Mouse (Mus musculus): ENCODE results near the gene Ovol1. TPM values are rescaled to one million over a fixed set of nuclear protein-coding genes. Genes with fewer than 3 reads are reported as not detected.
A peak's percentile ranks its signal among the peaks of the same experiment; 100 is the strongest.

Gene Ovol1
- polyA plus RNA-seq, 1 experiment = 8.5 TPM

DNA sequence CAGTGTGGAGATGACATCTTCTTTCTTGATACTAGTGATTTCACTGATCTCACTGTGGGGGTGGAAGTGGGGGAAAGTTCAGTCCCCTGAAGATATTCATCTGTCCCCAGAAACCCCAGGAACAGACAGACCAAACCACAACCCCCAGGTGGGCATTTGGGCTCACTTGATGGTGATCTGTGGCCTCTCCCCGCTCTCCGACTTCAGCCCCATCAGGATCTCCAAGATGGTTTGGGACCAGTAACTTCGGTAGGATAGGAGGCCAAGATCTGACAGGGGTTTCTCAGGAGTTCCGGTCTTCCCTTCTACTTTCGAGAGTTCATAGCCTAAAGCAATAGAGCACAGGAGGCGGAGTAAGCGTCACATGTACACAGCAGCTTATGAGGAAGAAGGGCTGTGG, 43.2 kb upstream of the Ovol1 start:
- Histone ChIP-seq H3K27ac (ENCODE audit: control insufficient read depth, insufficient read depth, low read depth, low read length) (no peak overlapping the region), H3K4me1 (ENCODE audit: control insufficient read depth, insufficient read depth, low read length) (peaks cover 12% of the 10 kb centered on the region), H3K27me3 (ENCODE audit: control insufficient read depth, insufficient read depth, low read length) (no peaks in the 10 kb centered on the region), H3K36me3 (ENCODE audit: control insufficient read depth, insufficient read depth, low read length) (peaks cover 6% of the 10 kb centered on the region), H3K4me3 (ENCODE audit: control insufficient read depth, low read depth, low read length) (no peak overlapping the region)
- no peak for TF ChIP-seq CTCF (IDR thresholded peaks at IDR 0.05; ENCODE audit: control insufficient read depth, insufficient read depth, insufficient replicate concordance, low read depth, low read length)
- TF ChIP-seq POLR2A (IDR thresholded peaks at IDR 0.05; ENCODE audit: control insufficient read depth, low read depth, low read length) = no peak

DNA sequence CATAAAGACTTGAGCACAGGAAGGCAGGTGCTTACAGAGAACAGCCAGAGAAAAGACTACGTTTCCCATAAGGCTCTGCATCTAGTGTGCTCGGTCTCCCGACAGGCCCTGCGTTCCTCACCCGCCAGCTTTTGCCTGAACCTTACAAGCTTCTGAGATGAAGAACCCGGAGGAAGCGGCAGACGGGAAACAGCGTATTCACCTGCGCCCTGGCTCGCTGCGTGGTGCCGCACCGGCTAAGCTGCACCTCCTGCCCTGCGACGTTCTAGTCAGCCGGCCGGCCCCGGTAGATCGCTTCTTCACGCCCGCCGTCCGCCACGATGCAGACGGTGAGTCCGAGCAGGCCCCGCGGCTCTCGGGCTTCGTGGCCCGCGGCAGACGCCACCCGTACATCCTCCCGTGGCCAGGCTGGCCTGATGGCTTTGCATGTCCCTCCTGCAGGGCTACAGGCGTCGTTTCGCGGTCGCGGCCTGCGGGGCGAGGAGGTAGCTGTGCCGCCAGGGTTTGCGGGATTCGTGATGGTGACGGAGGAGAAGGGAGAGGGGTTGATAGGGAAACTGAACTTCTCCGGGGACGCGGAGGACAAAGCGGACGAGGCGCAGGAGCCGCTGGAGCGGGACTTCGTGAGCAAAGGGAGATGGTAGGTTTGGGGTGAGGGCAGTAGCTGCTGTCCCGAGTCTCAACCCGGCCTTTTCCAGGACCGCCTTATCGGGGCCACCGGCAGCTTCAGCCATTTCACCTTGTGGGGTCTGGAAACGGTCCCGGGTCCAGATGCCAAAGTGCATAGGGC, 41.5 kb upstream of the Ovol1 start, which contains the start of gene Rnaseh2c:
TSS of gene Rnaseh2c (plus strand) at position 122 of the 790 bp plus-strand sequence.
- Histone ChIP-seq H3K4me1 (ENCODE audit: control insufficient read depth, insufficient read depth, low read length) (peaks cover 12% of the 10 kb centered on the region), H3K27me3 (ENCODE audit: control insufficient read depth, insufficient read depth, low read length) (no peaks in the 10 kb centered on the region), H3K27ac (ENCODE audit: control insufficient read depth, insufficient read depth, low read depth, low read length) (peak within 1 kb of the TSS; percentile 79), H3K4me3 (ENCODE audit: control insufficient read depth, low read depth, low read length) (peak within 1 kb of the TSS; percentile 87), H3K36me3 (ENCODE audit: control insufficient read depth, insufficient read depth, low read length) (peaks cover 6% of the 10 kb centered on the region)
- TF ChIP-seq POLR2A (IDR thresholded peaks at IDR 0.05; ENCODE audit: control insufficient read depth, low read depth, low read length) (peak; percentile 60), CTCF (IDR thresholded peaks at IDR 0.05; ENCODE audit: control insufficient read depth, insufficient read depth, insufficient replicate concordance, low read depth, low read length) (no peak)

DNA sequence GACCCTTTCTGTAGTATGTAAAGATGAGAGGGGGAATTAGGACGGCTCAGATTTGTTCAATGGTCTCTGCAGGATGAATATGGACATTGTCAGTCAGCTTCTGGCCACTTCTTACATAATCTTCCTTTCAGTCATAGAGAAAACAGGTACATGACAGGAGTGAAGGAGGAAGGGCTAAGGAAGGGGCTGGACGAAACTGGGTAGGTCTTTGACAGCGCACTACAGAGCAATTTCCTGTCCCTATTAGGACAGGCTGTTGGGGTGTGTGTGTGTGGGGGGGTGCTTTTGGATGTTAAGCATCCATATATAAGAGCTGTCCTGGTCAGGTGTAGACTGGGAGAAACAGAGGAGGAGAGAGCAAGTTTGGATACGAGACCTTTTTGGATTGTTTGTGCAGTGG, 38.8 kb upstream of the Ovol1 start:
- no peak for TF ChIP-seq CTCF (IDR thresholded peaks at IDR 0.05; ENCODE audit: control insufficient read depth, insufficient read depth, insufficient replicate concordance, low read depth, low read length)
- TF ChIP-seq POLR2A (IDR thresholded peaks at IDR 0.05; ENCODE audit: control insufficient read depth, low read depth, low read length) = no peak
- no peak overlapping the region for H3K27ac ChIP-seq (ENCODE audit: control insufficient read depth, insufficient read depth, low read depth, low read length)
- no peaks in the 10 kb centered on the region for H3K27me3 ChIP-seq (ENCODE audit: control insufficient read depth, insufficient read depth, low read length)
- H3K4me3 ChIP-seq (ENCODE audit: control insufficient read depth, low read depth, low read length) = no peak overlapping the region
- H3K4me1 ChIP-seq (ENCODE audit: control insufficient read depth, insufficient read depth, low read length) = peaks cover 12% of the 10 kb centered on the region
- H3K36me3 ChIP-seq (ENCODE audit: control insufficient read depth, insufficient read depth, low read length) = no peaks in the 10 kb centered on the region; the same call in 1 of the 2 replicates

DNA sequence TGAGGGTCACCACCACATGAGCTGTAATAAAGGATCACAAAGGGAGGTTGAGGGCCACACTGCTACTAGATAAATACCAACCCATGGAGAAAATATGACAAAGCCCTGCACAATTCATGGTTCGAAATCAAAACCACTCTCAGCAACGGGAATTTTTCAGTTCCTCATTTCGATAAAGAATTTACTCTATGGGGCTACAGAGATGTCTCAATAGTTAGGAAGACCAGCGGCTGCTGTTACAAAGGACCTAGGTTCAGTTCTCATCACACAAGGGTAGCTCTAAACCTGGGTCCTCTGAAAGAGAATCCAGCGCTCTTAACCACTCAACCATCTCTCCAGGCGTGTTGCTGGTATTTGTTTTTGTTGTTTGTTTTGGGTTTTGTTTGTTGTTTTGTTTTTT, 31.4 kb upstream of the Ovol1 start:
- no peaks in the 10 kb centered on the region for H3K27me3 ChIP-seq (ENCODE audit: control insufficient read depth, insufficient read depth, low read length)
- no peak overlapping the region for H3K27ac ChIP-seq (ENCODE audit: control insufficient read depth, insufficient read depth, low read depth, low read length)
- no peaks in the 10 kb centered on the region for H3K36me3 ChIP-seq (ENCODE audit: control insufficient read depth, insufficient read depth, low read length)
- H3K4me3 ChIP-seq (ENCODE audit: control insufficient read depth, low read depth, low read length) = no peak overlapping the region
- no peaks in the 10 kb centered on the region for H3K4me1 ChIP-seq (ENCODE audit: control insufficient read depth, insufficient read depth, low read length)
- TF ChIP-seq POLR2A (IDR thresholded peaks at IDR 0.05; ENCODE audit: control insufficient read depth, low read depth, low read length) (no peak), CTCF (IDR thresholded peaks at IDR 0.05; ENCODE audit: control insufficient read depth, insufficient read depth, insufficient replicate concordance, low read depth, low read length) (no peak)

DNA sequence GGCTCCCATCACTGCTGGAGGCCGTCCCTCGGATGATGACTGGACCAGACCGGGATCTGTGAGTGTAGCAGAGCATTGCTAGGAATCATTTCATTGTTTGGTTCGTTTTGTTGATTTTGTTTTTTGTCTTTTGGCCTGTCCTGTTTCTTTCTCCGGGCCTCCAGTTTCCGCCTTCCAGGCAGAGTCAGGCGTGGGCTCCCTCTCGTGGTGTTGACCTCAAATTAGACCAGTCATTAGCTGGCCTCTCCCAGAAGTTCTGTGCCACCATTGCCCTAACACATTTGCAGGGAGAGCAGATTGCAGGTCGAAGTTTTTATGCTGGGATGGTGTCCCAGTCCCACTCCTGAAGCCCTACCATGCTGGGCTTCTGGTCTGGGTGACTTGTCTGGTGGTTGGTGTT, 28.7 kb upstream of the Ovol1 start:
- Histone ChIP-seq H3K27me3 (ENCODE audit: control insufficient read depth, insufficient read depth, low read length) (no peaks in the 10 kb centered on the region), H3K4me3 (ENCODE audit: control insufficient read depth, low read depth, low read length) (no peak overlapping the region), H3K36me3 (ENCODE audit: control insufficient read depth, insufficient read depth, low read length) (no peaks in the 10 kb centered on the region), H3K4me1 (ENCODE audit: control insufficient read depth, insufficient read depth, low read length) (peaks cover 2% of the 10 kb centered on the region; the same call in 1 of the 2 replicates), H3K27ac (ENCODE audit: control insufficient read depth, insufficient read depth, low read depth, low read length) (no peak overlapping the region)
- no peak for TF ChIP-seq CTCF (IDR thresholded peaks at IDR 0.05; ENCODE audit: control insufficient read depth, insufficient read depth, insufficient replicate concordance, low read depth, low read length)
- no peak for TF ChIP-seq POLR2A (IDR thresholded peaks at IDR 0.05; ENCODE audit: control insufficient read depth, low read depth, low read length)

DNA sequence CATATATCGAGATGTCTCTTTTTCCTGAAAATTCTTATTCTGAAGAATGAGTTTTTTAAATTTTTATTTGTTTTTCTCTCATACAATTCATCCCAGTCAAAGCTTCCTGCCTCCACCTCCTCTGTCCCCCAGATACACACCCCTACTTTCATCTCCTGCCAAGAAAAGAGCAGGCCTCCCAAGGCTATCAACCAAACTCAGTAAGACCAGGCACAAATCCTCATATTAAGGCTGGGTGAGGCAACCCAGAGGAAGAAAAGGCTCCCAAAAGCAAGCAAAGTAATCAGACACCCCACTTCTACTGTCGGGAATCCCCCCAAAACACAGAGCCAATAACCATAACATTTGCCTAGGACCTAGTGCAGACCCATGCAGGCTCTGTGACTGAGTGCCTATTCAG, 21.5 kb upstream of the Ovol1 start:
- Histone ChIP-seq H3K4me1 (ENCODE audit: control insufficient read depth, insufficient read depth, low read length) (peaks cover 2% of the 10 kb centered on the region; the same call in 1 of the 2 replicates), H3K27ac (ENCODE audit: control insufficient read depth, insufficient read depth, low read depth, low read length) (no peak overlapping the region), H3K36me3 (ENCODE audit: control insufficient read depth, insufficient read depth, low read length) (no peaks in the 10 kb centered on the region), H3K27me3 (ENCODE audit: control insufficient read depth, insufficient read depth, low read length) (no peaks in the 10 kb centered on the region), H3K4me3 (ENCODE audit: control insufficient read depth, low read depth, low read length) (no peak overlapping the region)
- no peak for TF ChIP-seq CTCF (IDR thresholded peaks at IDR 0.05; ENCODE audit: control insufficient read depth, insufficient read depth, insufficient replicate concordance, low read depth, low read length)
- TF ChIP-seq POLR2A (IDR thresholded peaks at IDR 0.05; ENCODE audit: control insufficient read depth, low read depth, low read length) = no peak

DNA sequence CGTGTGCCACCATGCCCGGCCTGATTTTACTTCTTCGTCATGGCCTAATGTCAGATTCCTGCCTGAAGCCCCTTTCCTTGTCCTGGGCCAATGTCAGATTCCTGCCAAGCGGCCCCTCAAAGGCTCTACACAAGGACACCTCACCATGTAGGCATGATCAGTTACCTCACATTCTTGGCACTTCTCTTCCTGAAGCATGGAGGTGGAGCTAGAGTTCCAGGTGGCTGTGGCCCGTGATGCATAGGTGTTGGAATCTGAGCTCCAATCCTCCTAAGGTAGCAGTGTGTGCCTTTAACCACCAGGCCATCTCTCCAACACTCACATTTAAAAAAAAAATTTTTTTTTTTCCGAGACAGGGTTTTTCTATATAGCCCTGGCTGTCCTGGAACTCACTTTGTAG, 20.3 kb upstream of the Ovol1 start:
- Histone ChIP-seq H3K4me3 (ENCODE audit: control insufficient read depth, low read depth, low read length) (no peak overlapping the region), H3K27ac (ENCODE audit: control insufficient read depth, insufficient read depth, low read depth, low read length) (no peak overlapping the region), H3K4me1 (ENCODE audit: control insufficient read depth, insufficient read depth, low read length) (peaks cover 2% of the 10 kb centered on the region; the same call in 1 of the 2 replicates), H3K36me3 (ENCODE audit: control insufficient read depth, insufficient read depth, low read length) (no peaks in the 10 kb centered on the region), H3K27me3 (ENCODE audit: control insufficient read depth, insufficient read depth, low read length) (no peaks in the 10 kb centered on the region)
- TF ChIP-seq POLR2A (IDR thresholded peaks at IDR 0.05; ENCODE audit: control insufficient read depth, low read depth, low read length) (no peak), CTCF (IDR thresholded peaks at IDR 0.05; ENCODE audit: control insufficient read depth, insufficient read depth, insufficient replicate concordance, low read depth, low read length) (no peak)

Measured in testis, adult 2 months (tissue).